15 mouse cellular contexts compared by ENCODE assay signal in the genomic region with DNA sequence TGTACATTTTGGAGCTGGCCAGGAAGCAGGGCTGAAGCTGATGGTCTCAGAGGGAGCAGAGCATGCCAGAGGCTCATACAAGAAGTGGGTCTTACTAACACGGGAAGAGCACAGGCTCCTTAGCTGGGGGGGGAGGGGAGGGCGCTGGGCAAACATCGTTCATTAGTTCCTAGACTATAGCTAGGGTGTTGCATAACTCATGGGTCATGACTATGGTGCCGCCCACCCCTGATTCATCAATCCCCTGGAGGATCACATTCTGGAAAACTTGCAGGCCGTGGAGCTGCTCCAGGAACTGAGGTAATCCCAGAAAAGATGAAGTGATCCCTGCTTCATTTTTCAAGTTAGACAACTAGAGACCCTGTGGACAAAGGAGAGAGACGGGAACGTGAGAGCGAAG. TPM values are rescaled to one million over a fixed set of nuclear protein-coding genes. Genes with fewer than 3 reads are reported as not detected.
DNase-seq lines count a peak whose midpoint lies in the region; ATAC-seq and TF ChIP-seq lines count a peak whose summit lies in the region.
"Had no signal": no experiment of that assay in that cellular context is flagged by ENCODE, and none has a peak within 500 bp of the region (broad histone marks: within the 10 kb centered on the region; RNA-seq: fewer than 3 reads in every experiment).

No protein-coding gene starts in this region.

- H3K36me3 ChIP-seq in heart, adult 2 months (ENCODE audit: control insufficient read depth, insufficient read depth, low read length): no peaks in the 10 kb centered on the region
- no peaks in the 10 kb centered on the region for H3K36me3 ChIP-seq in heart, embryonic 10.5 days
- H3K36me3 ChIP-seq: kidney, embryonic 15.5 days; midbrain, embryonic 13.5 days had no signal

- no peaks in the 10 kb centered on the region for H3K79me2 ChIP-seq in heart, adult 2 months (replicated peaks; ENCODE audit: control insufficient read depth, insufficient read depth, low read length)

- no peak for TF ChIP-seq POLR2A in heart, adult 2 months (IDR thresholded peaks at IDR 0.05; ENCODE audit: insufficient read depth, low read depth, low read length)

- H3K4me3 ChIP-seq in heart, adult 2 months: no peak overlapping the region
- H3K4me3 ChIP-seq in heart, embryonic 10.5 days: no peak overlapping the region
- H3K4me3 ChIP-seq: kidney, embryonic 15.5 days; layer of hippocampus, adult 2 months; midbrain, embryonic 13.5 days had no signal

- H3K9ac ChIP-seq in heart, adult 2 months (ENCODE audit: low read depth, low read length): no peak overlapping the region
- H3K9ac ChIP-seq: kidney, embryonic 15.5 days; midbrain, embryonic 13.5 days had no signal

- ATAC-seq in megakaryocyte, adult 5-6 weeks (ENCODE audit: poor library complexity, severe bottlenecking): no peak
- ATAC-seq: CD4-positive, CD25-positive, alpha-beta regulatory T cell, adult 4 months; midbrain, embryonic 13.5 days had no signal

- no peak for TF ChIP-seq EP300 in heart, adult 2 months (IDR thresholded peaks at IDR 0.05; ENCODE audit: insufficient read depth, low read depth, low read length)

- TF ChIP-seq CTCF in heart, adult 2 months (IDR thresholded peaks at IDR 0.05): no peak

- H3K27ac ChIP-seq in heart, adult 2 months: no peak overlapping the region
- H3K27ac ChIP-seq in heart, embryonic 10.5 days: no peak overlapping the region
- H3K27ac ChIP-seq: kidney, embryonic 15.5 days; layer of hippocampus, adult 2 months; midbrain, embryonic 13.5 days had no signal

- intact Hi-C loops in heart, adult 2 months (cut with DNase I): no loop called here

- H3K9me3 ChIP-seq in heart, embryonic 10.5 days: no peaks in the 10 kb centered on the region
- H3K9me3 ChIP-seq: kidney, embryonic 15.5 days; midbrain, embryonic 13.5 days had no signal

- H3K4me1 ChIP-seq in heart, adult 2 months (ENCODE audit: control insufficient read depth, insufficient read depth, low read length): peaks cover 3% of the 10 kb centered on the region
- H3K4me1 ChIP-seq in heart, embryonic 10.5 days: no peaks in the 10 kb centered on the region
- H3K4me1 ChIP-seq: kidney, embryonic 15.5 days; midbrain, embryonic 13.5 days had no signal

- 55% methylated on average over 8 of the region's 8 CpGs for WGBS in heart, adult 2 months
- WGBS in heart, embryonic 10.5 days: 71% methylated on average over 8 of the region's 8 CpGs

- peak; percentile 47 to 71 for DNase-seq in heart, adult 2 months
- no peak for DNase-seq in heart, embryonic 10.5 days (ENCODE audit: low spot score)
- peak; percentile 93 for DNase-seq in NIH3T3 (ENCODE audit: low read depth)
- DNase-seq in gastrocnemius, postnatal 25 days: peak; percentile 42
- peak; percentile 48 for DNase-seq in skeletal muscle tissue, adult 2 months (ENCODE audit: low read depth, low spot score)
- no peak for DNase-seq in layer of hippocampus, adult 9-11 months
- DNase-seq in thymus, adult 18-20 months: no peak
- DNase-seq: cerebellum, adult 2 months; lung, postnatal 14 days; right cerebral cortex, postnatal 25 days had no signal

- no peaks in the 10 kb centered on the region for H3K27me3 ChIP-seq in heart, adult 2 months (ENCODE audit: control insufficient read depth, insufficient read depth, low read length)
- H3K27me3 ChIP-seq in heart, embryonic 10.5 days (ENCODE audit: insufficient read depth, poor library complexity, severe bottlenecking): no peaks in the 10 kb centered on the region
- H3K27me3 ChIP-seq: midbrain, embryonic 13.5 days had no signal

RNA-seq across cellular contexts. Expression of a gene that starts 46.6 kb away (rescaled TPM):
- total RNA-seq in heart, adult 2 months (2021): 1 to 10 TPM; 6.6 to 8.2 TPM
- polyA plus RNA-seq in heart, adult 2 months (2012; rRNA removed): 7.8 and 7.9 TPM in 2 replicates
- 0.71 and 1.4 TPM in 2 replicates for polyA plus RNA-seq in heart, embryonic 10.5 days (2016; fragmentation: Nextera tagmentation; extraction: Ambion mirVana)
- 1 to 10 TPM; 2.6 to 4.5 TPM for total RNA-seq in gastrocnemius, postnatal 25 days (2021)
- total RNA-seq in megakaryocyte, adult 5-6 weeks (2015): 0.23 TPM in 1 of 2 replicates, not detected in the other
- 0.11 TPM in 1 of 2 replicates, not detected in the other for total RNA-seq in megakaryocyte, adult 5-6 weeks (2017)

Comparison
In these comparisons a context has a peak if more than half of its experiments do, and no peak if none do; other contexts are left out.
1. DNase-seq: peak in heart, adult 2 months (2 of 2), NIH3T3 (single experiment), gastrocnemius, postnatal 25 days (single experiment) and skeletal muscle tissue, adult 2 months (single experiment); none in heart, embryonic 10.5 days (single experiment), layer of hippocampus, adult 9-11 months (single experiment) and thymus, adult 18-20 months (0 of 2).